Mouse (Mus musculus): Measurements from ENCODE around the gene Ddah1. TPM values are rescaled to one million over a fixed set of nuclear protein-coding genes. Genes with fewer than 3 reads are reported as not detected.
A peak's percentile ranks its signal among the peaks of the same experiment; 100 is the strongest.
"Not testable (repeated sequence)": the region's sequence is repeated elsewhere in the genome, so short reads cannot be mapped to it uniquely, and the experiment has no call there.

Gene Ddah1
- polyA plus RNA-seq, 1 experiment from 2014 or later = 76.1 TPM

GRCm38 (mm10) chr3:145876120-145876519, 117.6 kb downstream of the Ddah1 start:
- no peaks in the 10 kb centered on the region for H3K9me3 ChIP-seq (replicated peaks)
- no peak overlapping the region for H3K4me3 ChIP-seq (replicated peaks)
- no peak for ATAC-seq (replicated peaks; ENCODE audit: low FRiP score)
- no peak overlapping the region for H3K9ac ChIP-seq
- H3K4me2 ChIP-seq = no peak overlapping the region
- WGBS = 82% methylated on average over 11 of the region's 11 CpGs
- no peaks in the 10 kb centered on the region for H3K27me3 ChIP-seq
- no peaks in the 10 kb centered on the region for H3K4me1 ChIP-seq
- no peaks in the 10 kb centered on the region for H3K36me3 ChIP-seq
- no peak overlapping the region for H3K27ac ChIP-seq

GRCm38 (mm10) chr3:145878867-145879266, 120.4 kb downstream of the Ddah1 start:
- H3K4me3 ChIP-seq (replicated peaks); H3K36me3 ChIP-seq; H3K9me3 ChIP-seq (replicated peaks); H3K27me3 ChIP-seq; H3K9ac ChIP-seq; ATAC-seq (replicated peaks; ENCODE audit: low FRiP score); H3K4me2 ChIP-seq; H3K27ac ChIP-seq; H3K4me1 ChIP-seq: not testable (repeated sequence)
- 95% methylated on average over 14 of the region's 14 CpGs for WGBS

DNA sequence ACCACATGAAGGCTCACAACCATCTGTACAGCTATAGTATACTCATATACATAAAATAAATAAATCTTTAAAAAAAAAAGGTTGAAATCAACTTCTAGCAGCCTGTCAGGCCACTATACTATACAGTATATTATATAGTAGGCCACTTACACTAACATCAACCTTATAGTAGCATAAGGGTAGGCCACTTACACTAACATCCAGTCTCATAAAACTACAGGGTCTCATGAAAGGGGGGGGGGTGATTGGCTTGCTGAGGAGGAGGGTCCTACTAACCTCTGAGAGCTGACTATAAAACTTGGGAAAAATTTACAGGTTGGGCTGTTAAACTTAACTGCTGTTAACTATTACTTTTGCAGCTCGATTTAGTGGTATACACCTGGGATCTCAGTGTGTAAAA, 121.9 kb downstream of the Ddah1 start:
- no peak for ATAC-seq (replicated peaks; ENCODE audit: low FRiP score)
- H3K9me3 ChIP-seq (replicated peaks) = no peaks in the 10 kb centered on the region
- peaks cover 5% of the 10 kb centered on the region; the same call in 1 of the 2 replicates for H3K4me1 ChIP-seq
- 67% methylated on average over 1 of the region's 1 CpGs for WGBS
- H3K36me3 ChIP-seq = no peaks in the 10 kb centered on the region
- H3K27me3 ChIP-seq = no peaks in the 10 kb centered on the region
- no peak overlapping the region for H3K27ac ChIP-seq
- no peak overlapping the region for H3K4me2 ChIP-seq
- no peak overlapping the region for H3K9ac ChIP-seq
- H3K4me3 ChIP-seq (replicated peaks) = no peak overlapping the region

DNA sequence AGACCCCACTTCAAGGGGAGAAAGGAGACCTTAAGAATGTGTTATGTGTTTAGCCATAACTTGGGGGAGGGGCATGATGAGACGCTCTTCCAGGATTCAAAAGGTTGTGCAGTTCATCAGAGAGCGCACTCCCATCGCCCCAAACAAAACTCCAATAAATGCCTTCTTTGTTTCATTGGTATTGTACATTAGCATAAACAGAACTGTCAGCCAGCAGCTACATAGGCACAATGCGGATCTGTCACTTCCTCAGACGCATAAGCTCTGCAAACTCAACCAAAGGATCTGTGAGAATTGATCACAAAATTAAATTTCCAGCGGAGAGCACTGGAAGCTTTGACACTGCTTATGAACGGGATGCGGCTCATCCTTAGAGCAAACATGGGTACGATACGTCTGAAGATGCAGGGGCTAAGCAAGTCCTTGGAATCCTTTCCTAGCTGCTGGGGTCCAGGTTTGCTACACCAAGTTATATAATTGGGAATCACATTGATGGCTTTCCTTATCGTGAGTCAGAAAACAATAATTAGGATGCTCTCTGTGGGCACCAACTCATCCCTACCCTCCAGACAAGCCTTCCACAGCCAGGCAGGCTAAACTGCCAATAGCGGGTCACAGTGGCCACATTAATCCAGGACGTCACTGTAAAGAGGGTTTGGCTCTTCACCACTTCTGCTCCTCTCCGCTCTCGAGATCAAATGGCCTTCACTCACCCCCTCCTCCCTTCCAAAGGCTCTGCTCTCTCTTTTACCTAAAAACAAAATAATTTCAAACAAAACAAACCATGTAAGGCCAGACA, 123.8 kb downstream of the Ddah1 start:
- H3K27me3 ChIP-seq = no peaks in the 10 kb centered on the region
- H3K4me3 ChIP-seq (replicated peaks) = no peak overlapping the region
- no peak overlapping the region for H3K4me2 ChIP-seq
- no peak overlapping the region for H3K9ac ChIP-seq
- H3K4me1 ChIP-seq = peaks cover 16% of the 10 kb centered on the region
- no peak for ATAC-seq (replicated peaks; ENCODE audit: low FRiP score)
- H3K27ac ChIP-seq = no peak overlapping the region
- H3K9me3 ChIP-seq (replicated peaks) = no peaks in the 10 kb centered on the region
- H3K36me3 ChIP-seq = no peaks in the 10 kb centered on the region
- 86% methylated on average over 15 of the region's 15 CpGs for WGBS

- 34% methylated on average over 2 of the region's 2 CpGs for WGBS
- no peaks in the 10 kb centered on the region for H3K9me3 ChIP-seq (replicated peaks)
- no peak overlapping the region for H3K4me3 ChIP-seq (replicated peaks)
- no peak for ATAC-seq (replicated peaks; ENCODE audit: low FRiP score)
- no peak overlapping the region for H3K4me2 ChIP-seq
- no peaks in the 10 kb centered on the region for H3K36me3 ChIP-seq
- H3K9ac ChIP-seq = no peak overlapping the region
- no peak overlapping the region for H3K27ac ChIP-seq
- no peaks in the 10 kb centered on the region for H3K27me3 ChIP-seq
- peaks cover 16% of the 10 kb centered on the region for H3K4me1 ChIP-seq
Observed at GRCm38 (mm10) chr3:145883233-145883632, 124.8 kb downstream of the Ddah1 start.

DNA sequence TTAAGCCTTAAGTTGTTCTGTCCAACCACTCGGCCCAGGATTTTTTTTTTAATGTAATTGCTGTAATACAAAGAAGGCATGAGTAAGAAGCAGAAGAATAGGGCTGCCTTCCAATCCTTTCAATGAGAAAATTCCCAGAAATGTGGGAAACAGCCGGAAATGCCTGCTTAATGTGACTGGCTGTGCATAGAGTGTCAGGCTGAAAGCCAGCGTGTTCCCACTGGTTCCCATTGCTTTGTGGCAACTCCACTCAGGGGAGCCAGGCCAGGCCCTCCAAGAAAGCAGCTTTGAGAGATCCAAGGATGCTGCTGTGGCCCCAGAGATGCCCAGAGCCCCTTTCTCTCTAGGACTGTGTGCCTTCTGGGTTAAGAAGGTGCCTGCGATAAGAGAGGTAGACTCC, 126.9 kb downstream of the Ddah1 start:
- Histone ChIP-seq H3K27me3 (no peaks in the 10 kb centered on the region), H3K4me2 (no peak overlapping the region), H3K4me1 (peaks cover 16% of the 10 kb centered on the region), H3K27ac (peak overlapping the region; percentile 76), H3K9me3 (replicated peaks) (no peaks in the 10 kb centered on the region), H3K9ac (no peak overlapping the region), H3K4me3 (replicated peaks) (no peak overlapping the region), H3K36me3 (no peaks in the 10 kb centered on the region)
- no peak for ATAC-seq (replicated peaks; ENCODE audit: low FRiP score)
- WGBS = 79% methylated on average over 4 of the region's 4 CpGs

DNA sequence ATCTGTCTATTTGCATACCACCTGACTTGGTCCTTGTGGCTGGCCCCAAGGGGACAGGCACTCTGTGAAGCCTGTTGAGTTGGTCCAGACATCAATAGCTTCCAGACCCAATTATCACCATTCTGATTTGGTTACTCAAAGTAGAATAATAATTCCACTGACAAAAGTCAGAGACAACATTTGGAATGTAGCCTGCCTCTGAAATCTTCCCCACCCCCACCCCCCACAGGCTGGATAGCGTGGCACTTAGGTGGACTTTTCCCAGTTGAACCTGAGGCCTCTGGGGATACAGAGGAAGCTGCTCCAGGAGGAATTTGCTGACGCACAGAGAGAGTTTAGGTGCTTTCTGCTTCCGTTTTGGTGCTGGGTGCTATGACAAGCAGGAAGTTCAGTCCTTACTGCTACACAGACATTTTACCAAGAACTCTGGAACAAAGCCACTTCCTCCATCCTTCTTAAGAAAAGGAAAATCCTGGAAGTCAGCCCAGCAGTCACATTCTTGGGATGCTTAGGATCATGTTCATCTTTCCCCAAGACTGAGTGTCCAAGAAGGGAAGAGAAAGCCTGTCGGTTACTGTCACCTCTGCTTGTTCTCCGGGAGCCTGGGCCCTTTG, 127.5 kb downstream of the Ddah1 start:
- WGBS = 41% methylated on average over 5 of the region's 5 CpGs
- Histone ChIP-seq H3K4me3 (replicated peaks) (no peak overlapping the region), H3K4me2 (no peak overlapping the region), H3K9ac (no peak overlapping the region), H3K36me3 (0 out of 2 replicates have a peak, but pooled peaks cover 4% of the 10 kb centered on the region), H3K27ac (peak overlapping the region; percentile 76), H3K9me3 (replicated peaks) (no peaks in the 10 kb centered on the region), H3K27me3 (no peaks in the 10 kb centered on the region), H3K4me1 (peaks cover 16% of the 10 kb centered on the region)
- peak; percentile 52; the same call in 1 of the 2 replicates for ATAC-seq (replicated peaks; ENCODE audit: low FRiP score)

- peaks cover 11% of the 10 kb centered on the region; the same call in 1 of the 2 replicates for H3K36me3 ChIP-seq
- no peak overlapping the region for H3K9ac ChIP-seq
- no peaks in the 10 kb centered on the region for H3K27me3 ChIP-seq
- H3K4me3 ChIP-seq (replicated peaks) = no peak overlapping the region
- no peaks in the 10 kb centered on the region for H3K9me3 ChIP-seq (replicated peaks)
- no peak for ATAC-seq (replicated peaks; ENCODE audit: low FRiP score)
- H3K27ac ChIP-seq = no peak overlapping the region
- H3K4me1 ChIP-seq = peaks cover 16% of the 10 kb centered on the region
- no peak overlapping the region for H3K4me2 ChIP-seq
- WGBS = 76% methylated on average over 6 of the region's 6 CpGs
Observed at GRCm38 (mm10) chr3:145887430-145887971, 129.0 kb downstream of the Ddah1 start.

GRCm38 (mm10) chr3:145890346-145891132, 132.1 kb downstream of the Ddah1 start:
- Histone ChIP-seq H3K9ac (no peak overlapping the region), H3K4me2 (no peak overlapping the region), H3K4me1 (peaks cover 9% of the 10 kb centered on the region), H3K27me3 (no peaks in the 10 kb centered on the region), H3K36me3 (peaks cover 14% of the 10 kb centered on the region; the same call in 1 of the 2 replicates), H3K27ac (no peak overlapping the region), H3K4me3 (replicated peaks) (no peak overlapping the region), H3K9me3 (replicated peaks) (no peaks in the 10 kb centered on the region)
- 88% methylated on average over 18 of the region's 18 CpGs for WGBS
- no peak for ATAC-seq (replicated peaks; ENCODE audit: low FRiP score)

DNA sequence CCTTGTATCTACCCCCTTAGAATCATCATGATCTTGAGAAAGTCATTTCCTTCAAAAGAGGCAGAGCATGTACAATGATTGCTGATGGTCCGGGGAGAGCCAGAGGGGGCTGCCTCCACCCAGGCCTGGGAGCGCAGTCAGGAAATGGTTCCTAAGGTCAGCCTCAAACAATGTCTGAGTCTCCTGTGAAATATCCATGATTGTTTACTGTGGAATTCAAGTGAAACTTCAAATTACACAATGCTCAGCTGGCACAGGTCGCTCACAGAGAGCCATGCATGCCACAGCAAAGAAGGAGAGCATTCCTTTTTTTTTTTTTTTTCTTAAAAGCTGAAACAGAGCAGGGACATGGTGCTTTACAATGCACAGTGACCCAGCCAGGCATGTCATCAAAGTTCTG, 134.0 kb downstream of the Ddah1 start:
- Histone ChIP-seq H3K4me1 (no peaks in the 10 kb centered on the region), H3K27me3 (no peaks in the 10 kb centered on the region), H3K27ac (no peak overlapping the region), H3K9me3 (replicated peaks) (no peaks in the 10 kb centered on the region), H3K9ac (no peak overlapping the region), H3K4me3 (replicated peaks) (no peak overlapping the region), H3K4me2 (no peak overlapping the region), H3K36me3 (peaks cover 14% of the 10 kb centered on the region; the same call in 1 of the 2 replicates)
- ATAC-seq (replicated peaks; ENCODE audit: low FRiP score) = no peak
- 72% methylated on average over 3 of the region's 3 CpGs for WGBS

- H3K4me1 ChIP-seq = peaks cover under 1% of the 10 kb centered on the region; the same call in 1 of the 2 replicates
- no peak overlapping the region for H3K4me3 ChIP-seq (replicated peaks)
- peaks cover 14% of the 10 kb centered on the region; the same call in 1 of the 2 replicates for H3K36me3 ChIP-seq
- WGBS = 61% methylated on average over 12 of the region's 12 CpGs
- no peaks in the 10 kb centered on the region for H3K9me3 ChIP-seq (replicated peaks)
- no peaks in the 10 kb centered on the region for H3K27me3 ChIP-seq
- H3K27ac ChIP-seq = no peak overlapping the region
- H3K9ac ChIP-seq = no peak overlapping the region
- H3K4me2 ChIP-seq = no peak overlapping the region
- ATAC-seq (replicated peaks; ENCODE audit: low FRiP score) = no peak
Observed at GRCm38 (mm10) chr3:145894131-145894530, 135.7 kb downstream of the Ddah1 start.
